Mouse (Mus musculus) liver, embryonic 12.5 days (tissue): ENCODE measurements around the gene Smox. TPM values are rescaled to one million over a fixed set of nuclear protein-coding genes. Genes with fewer than 3 reads are reported as not detected.

ENCODE experiments used
- ATAC-seq: fragments of 200-750 bp; cut with Nextera tagmentation; 2 replicates; pipeline ENCODE4 v1.8.0; 2017; ENCODE audit warnings: moderate number of reproducible peaks, mild to moderate bottlenecking, moderate library complexity
- H3K27ac ChIP-seq: fragments of 300-500 bp; sonication (generic); 2 replicates; pipeline ENCODE4 v1.5.1; 2016; ENCODE audit warnings: mild to moderate bottlenecking
- H3K27me3 ChIP-seq: fragments of 300-500 bp; sonication (generic); replicated peaks from 2 replicates; pipeline ENCODE4 v1.6.1; 2016; ENCODE audit warnings: mild to moderate bottlenecking, moderate library complexity
- H3K36me3 ChIP-seq: fragments of 300-500 bp; sonication (generic); 2 replicates; pipeline ENCODE4 v1.6.1; 2016; ENCODE audit warnings: mild to moderate bottlenecking, moderate library complexity
- H3K4me1 ChIP-seq: fragments of 300-500 bp; sonication (generic); 2 replicates; pipeline ENCODE4 v1.6.1; 2016
- H3K4me2 ChIP-seq: fragments of 300-500 bp; sonication (generic); 2 replicates; pipeline ENCODE4 v1.6.1; 2016; ENCODE audit warnings: mild to moderate bottlenecking, moderate library complexity
- H3K4me3 ChIP-seq: fragments of 300-500 bp; sonication (generic); 2 replicates; pipeline ENCODE4 v1.5.1; 2016; ENCODE audit warnings: mild to moderate bottlenecking, moderate library complexity
- H3K9ac ChIP-seq: fragments of 300-500 bp; sonication (generic); 2 replicates; pipeline ENCODE4 v1.6.1; 2016; ENCODE audit warnings: mild to moderate bottlenecking, moderate library complexity
- H3K9me3 ChIP-seq: fragments of 300-500 bp; sonication (generic); replicated peaks from 2 replicates; pipeline ENCODE4 v1.6.1; 2016; ENCODE audit warnings: mild to moderate bottlenecking, moderate library complexity
- WGBS: fragments of 180-500 bp; shearing (Covaris S2); methylation state at CpG from one replicate; pipeline ENCODE4 v1.1.7; 2016; ENCODE audit not compliant: insufficient replicate concordance; 5-methylcytosine and 5-hydroxymethylcytosine counted together
- polyA plus RNA-seq: library from polyadenylated mRNA; unstranded; fragments of >200 nt; fragmentation: Nextera tagmentation; extraction: Ambion mirVana; gene quantifications from 2 replicates; pipeline ENCODE4 v1.2.1, GENCODE M21; 2016

Gene Smox
- polyA plus RNA-seq, 1 experiment from 2014 or later = 105 TPM

DNA sequence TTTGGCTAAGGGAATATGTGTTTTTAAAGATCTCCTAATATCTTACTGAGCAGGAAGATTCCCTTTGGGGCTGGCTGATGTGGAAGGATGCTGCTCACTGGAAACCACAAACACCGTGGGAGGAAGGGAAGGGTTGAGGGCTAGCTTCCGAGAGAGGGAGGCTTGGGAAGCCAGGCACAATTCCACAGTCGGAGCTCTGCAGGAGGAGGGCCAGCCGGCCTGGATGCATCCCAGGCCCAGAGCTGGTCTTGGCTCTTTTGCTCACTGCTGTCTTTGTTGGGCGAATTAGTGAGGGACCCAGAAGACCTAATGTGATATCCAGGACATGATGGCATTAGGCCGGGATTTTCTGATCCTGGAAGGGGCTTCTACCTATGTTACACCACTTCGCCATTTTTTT, 6.9 kb downstream of the Smox start:
- Histone ChIP-seq H3K4me3 (peak overlapping the region; percentile 51), H3K27ac (peak overlapping the region; percentile 99), H3K4me2 (peak overlapping the region; percentile 83), H3K9me3 (no peaks in the 10 kb centered on the region), H3K36me3 (peaks cover 9% of the 10 kb centered on the region; the same call in 1 of the 2 replicates), H3K9ac (peak overlapping the region; percentile 77), H3K27me3 (no peaks in the 10 kb centered on the region), H3K4me1 (peaks cover 100% of the 10 kb centered on the region)
- no peak for ATAC-seq
- WGBS = 62% methylated on average over 7 of the region's 7 CpGs

DNA sequence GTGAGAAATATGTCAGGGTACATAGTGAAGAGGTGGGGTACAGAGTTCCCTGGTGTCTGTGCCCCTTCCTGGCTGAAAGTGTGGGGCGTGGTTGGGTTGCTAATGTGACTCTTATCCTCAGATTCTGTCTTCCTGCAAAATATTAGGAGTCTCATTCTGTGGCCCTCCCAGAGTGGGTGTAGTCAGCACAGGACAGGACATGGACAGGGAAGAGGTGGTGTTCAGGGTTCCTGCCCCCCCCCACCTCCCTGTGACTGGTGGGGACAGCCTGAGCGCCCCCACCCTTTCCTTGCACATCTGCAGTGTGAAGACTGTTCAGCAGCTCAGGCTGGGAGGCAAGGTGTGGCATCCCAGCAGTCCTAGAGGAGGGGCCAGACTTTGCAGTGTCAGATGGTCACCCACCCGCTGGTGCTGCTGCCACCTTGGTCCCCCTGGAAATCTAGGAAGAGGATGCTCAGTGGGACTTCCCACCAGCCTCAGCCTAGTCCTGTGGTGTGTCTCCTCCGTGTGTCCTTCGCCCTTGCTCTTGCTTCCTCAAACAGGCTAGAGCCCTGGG, 8.1 kb downstream of the Smox start:
- Histone ChIP-seq H3K27me3 (no peaks in the 10 kb centered on the region), H3K4me1 (peaks cover 99% of the 10 kb centered on the region)
- ATAC-seq = no peak

DNA sequence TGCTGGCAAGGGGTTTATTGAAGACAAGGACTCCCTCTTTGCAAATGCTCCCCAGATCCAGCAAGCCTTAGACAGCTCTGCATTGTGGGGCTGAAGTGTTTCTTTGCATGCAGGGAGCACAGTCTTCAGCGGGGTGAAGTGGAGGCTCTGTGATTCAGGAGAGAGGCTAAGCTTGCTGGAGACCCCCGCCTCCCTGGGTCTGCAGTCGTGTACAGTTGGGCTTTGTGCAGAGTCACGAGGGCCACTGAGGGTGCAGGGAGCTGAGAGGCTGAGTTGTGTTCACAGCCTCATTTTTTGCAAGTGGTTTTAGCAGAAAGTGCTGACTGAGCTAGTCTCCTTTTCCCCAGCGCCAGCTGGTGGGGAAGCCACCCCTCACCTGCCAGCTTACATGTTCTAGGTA, 10.6 kb downstream of the Smox start:
- H3K4me3 ChIP-seq = no peak overlapping the region
- 61% methylated on average over 5 of the region's 5 CpGs for WGBS
- no peaks in the 10 kb centered on the region for H3K9me3 ChIP-seq
- ATAC-seq = no peak
- no peaks in the 10 kb centered on the region for H3K27me3 ChIP-seq
- peaks cover 92% of the 10 kb centered on the region for H3K4me1 ChIP-seq
- no peak overlapping the region for H3K4me2 ChIP-seq
- H3K9ac ChIP-seq = no peak overlapping the region
- peak overlapping the region; percentile 10; the same call in 1 of the 2 replicates for H3K27ac ChIP-seq
- H3K36me3 ChIP-seq = peaks cover 17% of the 10 kb centered on the region

More for the DNA sequence above, 8.1 kb downstream of the Smox start:
- H3K9me3 ChIP-seq = no peaks in the 10 kb centered on the region
- H3K9ac ChIP-seq = peak overlapping the region; percentile 77
- H3K27ac ChIP-seq = peak overlapping the region; percentile 99
- peak overlapping the region; percentile 83 for H3K4me2 ChIP-seq
- peaks cover 10% of the 10 kb centered on the region for H3K36me3 ChIP-seq
- WGBS = 62% methylated on average over 5 of the region's 5 CpGs
- no peak overlapping the region; the same call in 1 of the 2 replicates for H3K4me3 ChIP-seq

DNA sequence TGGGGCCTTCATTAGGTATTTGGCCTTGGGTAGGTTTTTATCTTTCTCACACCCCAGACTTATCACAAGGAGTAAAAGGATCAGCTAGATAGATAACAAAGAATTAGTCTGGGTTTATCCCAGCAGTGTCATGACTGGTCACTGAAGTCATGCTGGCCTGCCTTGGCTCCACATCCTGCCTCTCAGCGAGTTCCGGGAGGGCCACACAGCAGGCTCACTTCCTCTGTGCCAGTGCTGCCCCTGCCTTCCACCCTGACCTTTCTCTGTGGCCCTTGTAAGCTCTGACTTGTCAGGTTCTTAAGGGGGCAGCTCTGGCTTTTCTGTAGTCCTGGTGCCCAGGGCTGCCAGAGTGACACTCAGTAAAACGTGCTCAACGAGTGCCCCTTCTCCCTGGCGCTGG, 11.3 kb downstream of the Smox start:
- Histone ChIP-seq H3K36me3 (peaks cover 17% of the 10 kb centered on the region), H3K27me3 (no peaks in the 10 kb centered on the region), H3K4me3 (no peak overlapping the region), H3K4me2 (no peak overlapping the region), H3K9me3 (no peaks in the 10 kb centered on the region), H3K4me1 (peaks cover 92% of the 10 kb centered on the region), H3K9ac (no peak overlapping the region), H3K27ac (peak overlapping the region; percentile 10; the same call in 1 of the 2 replicates)
- no peak for ATAC-seq
- 64% methylated on average over 5 of the region's 5 CpGs for WGBS

DNA sequence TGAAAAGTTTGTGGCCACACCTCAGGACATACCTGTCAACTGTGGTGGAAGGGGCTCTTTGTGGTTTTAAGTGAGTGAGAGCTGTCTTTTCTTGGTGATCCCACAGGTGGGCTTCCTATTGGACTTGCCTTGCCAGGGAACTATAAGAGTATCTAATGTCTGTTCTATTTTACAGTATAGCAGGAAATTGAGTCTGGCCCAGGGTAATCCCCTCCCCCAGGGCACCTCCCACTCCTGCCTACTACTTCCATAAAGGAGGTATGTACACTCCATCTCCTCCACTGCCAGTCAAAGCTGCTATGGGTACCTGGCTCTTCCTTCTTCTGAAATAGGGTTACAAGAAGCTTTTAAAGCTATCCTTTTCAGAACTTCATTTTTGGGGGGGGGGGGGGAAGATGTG, 14.1 kb downstream of the Smox start:
- Histone ChIP-seq H3K9me3 (no peaks in the 10 kb centered on the region), H3K9ac (no peak overlapping the region), H3K36me3 (peaks cover 8% of the 10 kb centered on the region; the same call in 1 of the 2 replicates), H3K4me2 (no peak overlapping the region), H3K27ac (no peak overlapping the region), H3K4me1 (peaks cover 92% of the 10 kb centered on the region), H3K27me3 (no peaks in the 10 kb centered on the region), H3K4me3 (no peak overlapping the region)
- ATAC-seq = no peak

DNA sequence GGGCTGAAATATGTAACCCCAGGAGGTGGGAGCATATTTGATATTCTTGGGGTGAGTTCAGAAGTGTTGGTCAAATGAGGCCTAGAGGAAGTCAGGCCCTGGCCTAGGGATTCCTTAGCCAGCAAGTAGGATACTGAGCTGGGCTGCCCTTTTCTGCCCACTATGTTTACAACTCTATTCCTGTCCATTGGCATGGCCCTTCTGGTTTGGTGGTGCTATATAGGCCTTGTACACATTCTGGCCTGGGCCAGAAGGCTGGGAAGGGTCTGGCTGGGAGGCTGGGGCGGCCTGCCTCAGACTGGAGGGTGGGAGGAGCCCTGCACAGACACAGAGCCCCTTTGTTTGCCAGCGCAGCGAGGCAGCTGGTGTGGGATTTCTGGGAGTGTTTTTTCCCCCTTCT, 15.1 kb downstream of the Smox start:
- no peak for ATAC-seq
- WGBS = 80% methylated on average over 3 of the region's 3 CpGs
- Histone ChIP-seq H3K27me3 (0 out of 2 replicates have a peak, but pooled peaks cover 4% of the 10 kb centered on the region), H3K4me3 (no peak overlapping the region), H3K36me3 (peaks cover 12% of the 10 kb centered on the region; the same call in 1 of the 2 replicates), H3K9me3 (no peaks in the 10 kb centered on the region), H3K27ac (no peak overlapping the region; the same call in 1 of the 2 replicates), H3K9ac (no peak overlapping the region), H3K4me1 (peaks cover 85% of the 10 kb centered on the region), H3K4me2 (no peak overlapping the region)

DNA sequence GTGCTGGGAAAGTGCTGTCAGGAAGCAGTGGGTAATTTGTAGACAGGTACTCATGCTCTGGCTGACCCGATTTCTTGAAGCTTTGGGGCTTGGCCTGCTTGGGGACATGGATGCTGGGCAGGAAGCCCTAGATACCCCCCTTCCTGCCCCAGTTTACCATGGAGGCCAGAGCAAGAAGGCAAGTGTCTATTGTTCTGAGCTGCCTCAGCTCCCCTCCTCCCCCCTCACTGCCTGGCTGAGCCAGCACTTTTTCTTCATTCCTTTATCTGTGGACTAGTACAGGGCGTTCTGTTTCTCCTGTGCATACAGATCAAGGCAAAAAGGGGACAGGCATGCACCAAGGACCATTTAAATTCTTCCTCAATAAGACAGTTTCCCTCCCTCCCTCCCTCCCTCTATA, 17.2 kb downstream of the Smox start:
- peak overlapping the region; percentile 67 for H3K27ac ChIP-seq
- no peaks in the 10 kb centered on the region for H3K9me3 ChIP-seq
- 0 out of 2 replicates have a peak overlapping the region, but pooled peaks have one; percentile 39 for H3K9ac ChIP-seq
- ATAC-seq = peak; percentile 62; the same call in 1 of the 2 replicates
- H3K4me2 ChIP-seq = peak overlapping the region; percentile 1; the same call in 1 of the 2 replicates
- peaks cover 25% of the 10 kb centered on the region for H3K36me3 ChIP-seq
- H3K4me1 ChIP-seq = peaks cover 80% of the 10 kb centered on the region
- H3K27me3 ChIP-seq = 0 out of 2 replicates have a peak, but pooled peaks cover 5% of the 10 kb centered on the region
- H3K4me3 ChIP-seq = no peak overlapping the region
- 23% methylated on average over 2 of the region's 2 CpGs for WGBS

DNA sequence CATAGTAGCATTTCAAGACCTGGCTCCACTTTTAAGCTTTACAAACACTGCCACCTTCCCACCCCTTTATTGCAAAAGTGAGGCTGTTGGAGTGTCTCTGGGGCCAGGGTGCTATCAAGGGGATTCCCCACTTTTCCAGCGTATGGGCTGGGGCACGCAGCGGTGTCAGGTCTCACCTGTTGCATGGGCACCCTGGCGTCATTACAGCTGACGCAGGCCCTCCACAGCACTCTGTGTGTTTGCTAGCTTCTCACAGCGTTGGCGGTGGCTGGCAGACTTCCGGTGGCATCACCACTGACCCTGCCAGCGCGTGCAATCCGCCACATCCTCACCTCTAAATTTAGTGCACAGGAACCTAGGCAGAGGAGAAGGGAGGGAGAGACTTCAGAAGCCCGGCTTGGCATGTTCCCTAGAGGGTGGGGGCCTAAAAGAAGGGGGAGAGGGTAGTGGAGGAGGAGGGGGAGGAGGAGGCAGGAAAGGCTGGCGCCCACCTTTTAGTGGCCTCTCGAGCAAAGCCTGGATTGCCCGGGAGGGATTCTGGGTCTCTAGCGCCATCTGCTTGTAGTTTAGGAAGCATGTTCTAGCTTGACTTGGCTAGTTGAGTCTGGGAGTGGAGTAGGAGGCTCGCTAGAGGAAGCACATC, 18.5 kb downstream of the Smox start:
- Histone ChIP-seq H3K4me2 (peak overlapping the region; percentile 56), H3K9me3 (no peaks in the 10 kb centered on the region), H3K36me3 (peaks cover 30% of the 10 kb centered on the region), H3K4me3 (0 out of 2 replicates have a peak overlapping the region, but pooled peaks have one; percentile 14), H3K27me3 (0 out of 2 replicates have a peak, but pooled peaks cover 5% of the 10 kb centered on the region), H3K4me1 (peaks cover 80% of the 10 kb centered on the region), H3K27ac (no peak overlapping the region), H3K9ac (peak overlapping the region; percentile 20; the same call in 1 of the 2 replicates)
- peak; percentile 60 for ATAC-seq
- 20% methylated on average over 17 of the region's 17 CpGs for WGBS

DNA sequence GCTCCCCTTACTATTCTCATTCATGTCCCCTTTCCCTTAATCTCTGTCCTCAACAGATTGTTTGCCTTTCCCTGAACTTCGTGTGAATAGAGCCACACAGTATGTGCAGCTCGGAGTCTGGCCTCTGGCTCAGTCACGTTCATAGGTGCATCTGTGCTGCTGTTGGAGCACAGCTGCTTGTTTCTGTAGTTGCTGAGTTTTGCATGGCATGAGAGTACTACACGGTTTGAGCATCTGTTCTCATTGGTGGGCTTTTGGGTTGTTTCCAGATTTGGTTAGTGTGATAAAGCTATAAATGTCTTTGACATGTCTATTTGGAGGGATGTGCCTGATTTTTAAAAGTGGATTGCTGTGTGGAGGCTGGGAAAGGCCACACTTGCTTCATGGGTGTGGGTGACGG, 19.2 kb downstream of the Smox start:
- Histone ChIP-seq H3K9ac (no peak overlapping the region), H3K27me3 (0 out of 2 replicates have a peak, but pooled peaks cover 5% of the 10 kb centered on the region), H3K27ac (no peak overlapping the region), H3K9me3 (no peaks in the 10 kb centered on the region), H3K4me3 (no peak overlapping the region), H3K4me2 (no peak overlapping the region), H3K36me3 (peaks cover 34% of the 10 kb centered on the region), H3K4me1 (peaks cover 80% of the 10 kb centered on the region)
- ATAC-seq = no peak
- 65% methylated on average over 5 of the region's 5 CpGs for WGBS

DNA sequence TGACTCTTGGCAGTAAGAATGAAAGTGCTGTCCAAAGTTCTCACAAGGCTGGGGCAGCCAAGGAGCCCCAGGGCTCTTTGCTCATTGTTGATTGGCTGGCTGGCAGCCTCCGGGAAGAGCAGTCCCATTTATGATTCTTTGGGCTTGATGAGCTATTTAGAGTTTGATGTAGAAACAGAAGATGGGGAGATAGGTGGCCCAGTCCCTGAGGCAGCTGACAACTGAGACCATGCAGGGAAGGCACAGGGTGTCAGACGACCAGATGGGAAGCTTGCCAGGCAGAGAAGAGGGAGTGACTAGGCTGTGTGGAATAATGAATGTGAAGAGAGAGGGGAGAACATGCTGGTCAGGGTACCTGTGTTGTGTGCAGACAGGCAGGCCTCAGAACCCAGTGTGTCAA, 22.2 kb downstream of the Smox start:
- 37% methylated on average over 2 of the region's 2 CpGs for WGBS
- Histone ChIP-seq H3K9me3 (no peaks in the 10 kb centered on the region), H3K4me2 (peak overlapping the region; percentile 15; the same call in 1 of the 2 replicates), H3K36me3 (peaks cover 59% of the 10 kb centered on the region), H3K4me3 (no peak overlapping the region), H3K9ac (peak overlapping the region; percentile 1; the same call in 1 of the 2 replicates), H3K27ac (0 out of 2 replicates have a peak overlapping the region, but pooled peaks have one; percentile 45), H3K27me3 (0 out of 2 replicates have a peak, but pooled peaks cover 5% of the 10 kb centered on the region), H3K4me1 (peaks cover 70% of the 10 kb centered on the region)
- no peak for ATAC-seq

DNA sequence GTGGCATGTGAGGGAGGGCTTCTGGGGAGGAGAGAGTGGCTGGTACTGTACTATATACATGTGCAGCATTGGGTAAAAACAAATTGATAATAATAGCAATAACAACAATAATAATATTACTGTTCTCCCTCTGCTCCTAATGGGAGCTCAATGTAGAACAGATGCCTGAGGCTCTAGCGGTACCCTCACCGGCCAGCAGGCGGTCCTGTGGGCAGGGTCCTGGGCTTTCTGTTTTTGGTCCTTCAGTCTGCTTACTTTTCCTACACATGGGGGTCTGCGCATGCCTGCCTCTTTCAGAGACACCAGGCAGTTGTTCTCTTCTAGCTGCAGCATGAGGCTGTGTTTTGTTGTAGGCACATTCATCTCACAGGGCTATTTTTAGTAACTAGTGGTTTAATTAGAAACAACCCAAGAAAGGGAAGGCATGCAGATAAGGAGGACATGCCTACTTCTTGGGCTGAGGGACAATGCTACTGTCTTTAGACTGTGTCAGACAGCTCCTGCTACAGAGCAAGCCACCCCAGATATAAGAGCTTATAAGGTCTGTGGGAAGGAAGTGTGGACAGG, 22.8 kb downstream of the Smox start:
- Histone ChIP-seq H3K9me3 (no peaks in the 10 kb centered on the region), H3K27me3 (0 out of 2 replicates have a peak, but pooled peaks cover 5% of the 10 kb centered on the region), H3K9ac (peak overlapping the region; percentile 1; the same call in 1 of the 2 replicates), H3K36me3 (peaks cover 62% of the 10 kb centered on the region), H3K4me1 (peaks cover 70% of the 10 kb centered on the region), H3K4me2 (peak overlapping the region; percentile 15; the same call in 1 of the 2 replicates), H3K4me3 (no peak overlapping the region), H3K27ac (peak overlapping the region; percentile 45; the same call in 1 of the 2 replicates)
- WGBS = 54% methylated on average over 4 of the region's 4 CpGs
- 0 out of 2 replicates have a peak, but pooled peaks have one; percentile 3 for ATAC-seq

DNA sequence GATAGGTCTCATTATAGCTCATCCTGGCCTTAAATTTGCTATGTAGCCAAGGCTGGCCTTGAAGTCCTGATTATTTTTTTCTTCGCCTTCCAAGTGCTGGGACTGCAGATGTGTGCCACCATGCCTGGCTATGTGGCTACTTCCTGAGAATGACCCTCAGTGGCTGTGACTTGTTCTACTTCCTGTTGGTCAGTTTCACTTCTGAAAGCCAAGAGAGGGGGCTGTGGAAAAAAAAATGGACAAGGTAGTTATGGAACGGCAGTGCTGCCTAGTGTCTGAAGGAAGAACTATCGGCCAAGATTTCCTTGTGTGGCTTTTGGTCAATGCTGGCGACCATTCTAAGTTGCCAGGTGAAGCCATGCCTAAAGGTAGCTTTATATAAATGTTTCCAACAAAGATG, 26.3 kb downstream of the Smox start:
- H3K9me3 ChIP-seq = no peaks in the 10 kb centered on the region
- H3K27me3 ChIP-seq = no peaks in the 10 kb centered on the region
- WGBS = 84% methylated on average over 4 of the region's 4 CpGs
- H3K4me1 ChIP-seq = peaks cover 60% of the 10 kb centered on the region
- peaks cover 84% of the 10 kb centered on the region for H3K36me3 ChIP-seq
- H3K27ac ChIP-seq = peak overlapping the region; percentile 80
- H3K9ac ChIP-seq = no peak overlapping the region
- ATAC-seq = no peak
- H3K4me3 ChIP-seq = no peak overlapping the region
- peak overlapping the region; percentile 47 for H3K4me2 ChIP-seq
